Mouse (Mus musculus): ENCODE data around the gene Npw. TPM values are rescaled to one million over a fixed set of nuclear protein-coding genes. Genes with fewer than 3 reads are reported as not detected.

Npw gene
- polyA plus RNA-seq, 1 experiment: not detected

DNA sequence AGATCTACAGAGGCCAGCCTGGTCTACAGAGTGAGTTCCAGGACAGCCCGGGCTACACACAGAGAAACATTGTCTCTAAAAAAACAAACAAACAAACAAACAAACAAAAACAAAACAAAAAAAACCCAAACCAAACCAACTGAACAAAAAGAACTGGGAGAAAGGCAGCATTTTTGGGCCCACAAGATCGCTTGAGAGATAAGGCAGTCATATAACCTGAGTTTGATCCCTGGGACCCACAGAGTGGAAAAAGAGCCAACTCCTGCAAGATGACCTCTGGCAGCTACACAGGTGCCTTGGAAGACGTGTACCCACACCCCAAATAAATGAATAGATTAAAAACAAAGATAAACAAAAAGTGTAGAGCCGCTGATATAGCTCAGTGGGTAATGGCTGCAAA, 3.3 kb downstream of the Npw start:
- no peak for TF ChIP-seq CTCF (IDR thresholded peaks at IDR 0.05; ENCODE audit: insufficient read depth, low read depth, low read length)
- H3K4me1 ChIP-seq (ENCODE audit: control insufficient read depth, insufficient read depth, low read length): peaks cover 23% of the 10 kb centered on the region
- no peak overlapping the region for H3K4me3 ChIP-seq (ENCODE audit: insufficient read depth, low read depth, low read length)
- H3K27ac ChIP-seq (ENCODE audit: insufficient read depth, low read depth, low read length): no peak overlapping the region
- 83% methylated on average over 4 of the region's 4 CpGs for WGBS

DNA sequence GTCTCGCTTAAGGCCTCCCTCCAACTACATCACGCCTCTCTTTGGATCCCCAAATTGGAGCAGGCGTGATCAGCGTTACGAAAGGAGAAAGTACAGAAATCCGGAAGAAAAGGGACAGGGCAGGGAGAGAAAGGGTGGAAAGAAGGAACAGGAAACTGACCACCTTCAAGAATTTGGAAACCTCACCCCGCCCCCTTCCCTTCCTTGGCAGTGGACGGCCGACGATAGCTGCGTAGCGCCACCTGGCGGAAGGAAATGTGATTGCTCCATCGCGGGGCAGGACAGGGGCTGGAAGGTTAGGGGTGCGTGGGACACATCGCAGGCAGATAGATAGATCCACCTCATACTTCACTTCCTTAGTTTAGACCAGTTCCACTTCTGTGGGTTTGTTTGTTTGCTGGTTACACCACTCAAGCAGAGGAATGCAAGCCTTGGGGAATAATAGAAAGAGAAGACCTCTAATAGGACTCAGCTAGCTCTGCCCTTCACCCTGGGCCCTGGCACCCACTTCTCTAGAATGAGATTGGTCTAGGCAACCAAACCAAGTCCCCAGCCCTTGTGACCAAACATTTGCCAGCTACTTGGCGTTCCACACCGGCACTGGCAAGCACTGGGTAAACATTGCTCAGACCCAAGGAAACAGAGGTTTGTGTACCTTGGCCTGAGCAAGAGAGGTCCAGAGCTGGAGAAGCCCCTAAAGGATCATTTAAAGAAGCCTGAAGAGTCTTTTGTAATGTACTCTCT, 4.1 kb downstream of the Npw start:
- WGBS: 3% methylated on average over 19 of the region's 19 CpGs
- TF ChIP-seq POLR2A (IDR thresholded peaks at IDR 0.05; ENCODE audit: insufficient read depth, low read depth, low read length) (no peak), CTCF (IDR thresholded peaks at IDR 0.05; ENCODE audit: insufficient read depth, low read depth, low read length) (peak; percentile 94)
- H3K4me3 ChIP-seq (ENCODE audit: insufficient read depth, low read depth, low read length): peak overlapping the region; percentile 14
- peaks cover 24% of the 10 kb centered on the region for H3K4me1 ChIP-seq (ENCODE audit: control insufficient read depth, insufficient read depth, low read length)
- H3K27ac ChIP-seq (ENCODE audit: insufficient read depth, low read depth, low read length): no peak overlapping the region

DNA sequence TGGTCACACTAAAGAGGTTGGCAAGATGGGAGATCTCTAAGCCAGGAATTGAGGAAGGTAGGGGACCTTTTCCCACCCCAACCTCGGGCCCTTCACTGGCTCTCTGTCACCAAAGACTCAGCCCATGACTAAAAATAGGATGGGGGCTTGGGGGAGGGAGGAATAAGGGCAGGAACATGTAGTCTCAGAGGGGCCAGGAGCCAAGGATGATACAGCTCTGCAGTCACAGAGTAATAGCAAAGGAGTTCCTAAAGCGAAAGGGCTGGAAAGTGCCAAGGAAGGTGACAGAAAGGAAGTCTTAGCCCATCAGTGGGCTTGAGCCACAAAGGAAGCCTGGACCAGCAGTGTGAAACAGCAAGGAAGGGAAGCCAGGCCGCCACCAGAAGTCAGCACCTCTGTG, 6.4 kb downstream of the Npw start:
- peaks cover 29% of the 10 kb centered on the region for H3K4me1 ChIP-seq (ENCODE audit: control insufficient read depth, insufficient read depth, low read length)
- 80% methylated on average over 3 of the region's 3 CpGs for WGBS
- H3K27ac ChIP-seq (ENCODE audit: insufficient read depth, low read depth, low read length): no peak overlapping the region
- TF ChIP-seq CTCF (IDR thresholded peaks at IDR 0.05; ENCODE audit: insufficient read depth, low read depth, low read length) (no peak), POLR2A (IDR thresholded peaks at IDR 0.05; ENCODE audit: insufficient read depth, low read depth, low read length) (no peak)
- no peak overlapping the region for H3K4me3 ChIP-seq (ENCODE audit: insufficient read depth, low read depth, low read length)

GRCm38 (mm10) chr17:24650766-24651165, 7.5 kb downstream of the Npw start:
- Histone ChIP-seq H3K27ac (ENCODE audit: insufficient read depth, low read depth, low read length) (peak overlapping the region; percentile 64; the same call in 1 of the 2 replicates), H3K4me3 (ENCODE audit: insufficient read depth, low read depth, low read length) (peak overlapping the region; percentile 76; the same call in 1 of the 2 replicates)

GRCm38 (mm10) chr17:24650070-24650616, 8.1 kb downstream of the Npw start, which contains the start of gene Slc9a3r2:
TSS of gene Slc9a3r2 (minus strand) at chr17:24650327.
- H3K4me1 ChIP-seq (ENCODE audit: control insufficient read depth, insufficient read depth, low read length): peaks cover 42% of the 10 kb centered on the region
- peak within 1 kb of the TSS; percentile 86 for H3K27ac ChIP-seq (ENCODE audit: insufficient read depth, low read depth, low read length)
- TF ChIP-seq POLR2A (IDR thresholded peaks at IDR 0.05; ENCODE audit: insufficient read depth, low read depth, low read length) (peak; percentile 28; the same call in 1 of the 2 replicates), CTCF (IDR thresholded peaks at IDR 0.05; ENCODE audit: insufficient read depth, low read depth, low read length) (no peak)
- H3K4me3 ChIP-seq (ENCODE audit: insufficient read depth, low read depth, low read length): peak within 1 kb of the TSS; percentile 76
- WGBS: 1% methylated on average over 39 of the region's 41 CpGs

More at GRCm38 (mm10) chr17:24650766-24651165, 7.5 kb downstream of the Npw start:
- TF ChIP-seq POLR2A (IDR thresholded peaks at IDR 0.05; ENCODE audit: insufficient read depth, low read depth, low read length) (no peak), CTCF (IDR thresholded peaks at IDR 0.05; ENCODE audit: insufficient read depth, low read depth, low read length) (no peak)
- WGBS: 69% methylated on average over 4 of the region's 4 CpGs
- H3K4me1 ChIP-seq (ENCODE audit: control insufficient read depth, insufficient read depth, low read length): peaks cover 35% of the 10 kb centered on the region

DNA sequence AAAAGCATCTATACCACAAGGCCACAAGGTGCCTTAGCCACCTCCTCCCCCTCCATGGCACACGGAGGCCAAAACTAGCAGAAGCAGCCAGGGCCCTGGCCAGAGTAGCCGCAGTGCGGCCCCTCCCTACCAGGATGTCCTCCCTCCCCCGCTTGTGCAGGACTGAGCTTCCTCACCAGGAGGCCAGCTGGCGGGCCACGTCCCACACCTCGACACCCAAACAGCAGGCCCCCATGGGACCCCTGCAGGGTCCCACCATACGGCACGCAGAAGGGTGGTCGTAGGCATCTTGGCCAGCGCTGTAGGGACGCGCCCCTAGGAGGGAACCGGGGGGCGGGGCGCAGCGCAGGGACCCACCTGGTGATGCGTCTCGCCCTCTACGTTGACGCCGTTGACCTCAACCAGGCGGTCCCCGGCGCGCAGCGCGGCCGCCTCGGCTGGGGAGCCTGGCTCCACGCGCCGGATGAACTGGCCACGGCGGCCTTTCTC, 8.6 kb downstream of the Npw start:
- no peak for TF ChIP-seq CTCF (IDR thresholded peaks at IDR 0.05; ENCODE audit: insufficient read depth, low read depth, low read length)
- TF ChIP-seq POLR2A (IDR thresholded peaks at IDR 0.05; ENCODE audit: insufficient read depth, low read depth, low read length): no peak
- WGBS: under 1% methylated on average over 35 of the region's 35 CpGs
- peak overlapping the region; percentile 76 for H3K4me3 ChIP-seq (ENCODE audit: insufficient read depth, low read depth, low read length)
- peak overlapping the region; percentile 86 for H3K27ac ChIP-seq (ENCODE audit: insufficient read depth, low read depth, low read length)
- peaks cover 47% of the 10 kb centered on the region for H3K4me1 ChIP-seq (ENCODE audit: control insufficient read depth, insufficient read depth, low read length)

DNA sequence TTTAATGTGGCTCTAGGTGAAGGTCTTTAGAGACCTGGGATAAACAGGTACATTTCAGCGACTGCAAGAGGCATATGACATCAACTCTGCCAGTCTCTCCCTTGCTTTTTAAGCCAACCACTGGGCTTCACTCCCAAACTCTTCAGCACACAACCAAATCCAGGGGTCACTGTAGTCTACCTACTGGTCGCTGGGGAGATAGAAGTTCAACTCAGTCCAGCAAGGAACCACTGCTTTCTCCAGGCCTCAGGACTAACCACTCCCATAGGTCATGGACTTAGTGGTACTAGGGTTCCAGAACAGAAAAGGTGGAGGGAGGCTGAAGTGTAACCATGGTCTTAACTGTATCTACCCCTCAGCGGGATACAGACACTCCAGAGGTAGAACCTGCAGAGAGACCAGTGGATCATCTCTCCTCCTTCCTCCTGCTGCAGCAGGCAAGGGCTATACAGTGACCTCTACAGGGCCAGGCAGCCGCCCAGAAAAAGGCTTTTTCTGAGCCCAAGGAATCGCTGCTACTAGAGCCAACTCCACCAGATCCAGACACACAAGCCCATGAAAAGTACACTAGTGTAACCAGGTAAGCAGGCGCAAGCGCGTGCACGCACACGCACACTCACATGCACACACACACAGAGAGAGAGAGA, 9.4 kb downstream of the Npw start:
- Histone ChIP-seq H3K4me3 (ENCODE audit: insufficient read depth, low read depth, low read length) (peak overlapping the region; percentile 76), H3K4me1 (ENCODE audit: control insufficient read depth, insufficient read depth, low read length) (peaks cover 54% of the 10 kb centered on the region), H3K27ac (ENCODE audit: insufficient read depth, low read depth, low read length) (peak overlapping the region; percentile 86)
- TF ChIP-seq POLR2A (IDR thresholded peaks at IDR 0.05; ENCODE audit: insufficient read depth, low read depth, low read length) (no peak), CTCF (IDR thresholded peaks at IDR 0.05; ENCODE audit: insufficient read depth, low read depth, low read length) (no peak)
- WGBS: 69% methylated on average over 10 of the region's 10 CpGs

- Histone ChIP-seq H3K4me1 (ENCODE audit: control insufficient read depth, insufficient read depth, low read length) (peaks cover 61% of the 10 kb centered on the region), H3K27ac (ENCODE audit: insufficient read depth, low read depth, low read length) (peak overlapping the region; percentile 50; the same call in 1 of the 2 replicates), H3K4me3 (ENCODE audit: insufficient read depth, low read depth, low read length) (peak overlapping the region; percentile 6; the same call in 1 of the 2 replicates)
- WGBS: 83% methylated on average over 11 of the region's 11 CpGs
- TF ChIP-seq CTCF (IDR thresholded peaks at IDR 0.05; ENCODE audit: insufficient read depth, low read depth, low read length): no peak
- no peak for TF ChIP-seq POLR2A (IDR thresholded peaks at IDR 0.05; ENCODE audit: insufficient read depth, low read depth, low read length)
Measured at GRCm38 (mm10) chr17:24647493-24647892, 10.8 kb downstream of the Npw start.

GRCm38 (mm10) chr17:24646381-24646780, 11.9 kb downstream of the Npw start:
- TF ChIP-seq CTCF (IDR thresholded peaks at IDR 0.05; ENCODE audit: insufficient read depth, low read depth, low read length): no peak
- TF ChIP-seq POLR2A (IDR thresholded peaks at IDR 0.05; ENCODE audit: insufficient read depth, low read depth, low read length): no peak
- Histone ChIP-seq H3K4me1 (ENCODE audit: control insufficient read depth, insufficient read depth, low read length) (peaks cover 61% of the 10 kb centered on the region), H3K27ac (ENCODE audit: insufficient read depth, low read depth, low read length) (peak overlapping the region; percentile 95; the same call in 1 of the 2 replicates), H3K4me3 (ENCODE audit: insufficient read depth, low read depth, low read length) (no peak overlapping the region)
- 66% methylated on average over 4 of the region's 4 CpGs for WGBS
